Mouse (Mus musculus) yolk sac, embryonic 10.5 days (tissue): ENCODE measurements around the gene Ifnab.
A peak's percentile ranks its signal among the peaks of the same experiment; 100 is the strongest.

ENCODE experiments used
- DNase-seq: peaks from one replicate; pipeline ENCODE4 v3.0.0-alpha.2; 2017; ENCODE audit warnings: low spot score

Gene Ifnab

GRCm38 (mm10) chr4:88676824-88677223 lies 14.3 kb downstream of the Ifnab start, which contains the start of gene Ifna16:
Gene Ifna16 (minus strand): TSS chr4:88676924.
- DNase-seq = no peak

GRCm38 (mm10) chr4:88655461-88655860 lies 35.7 kb downstream of the Ifnab start:
- no peak for DNase-seq

GRCm38 (mm10) chr4:88653644-88654043 lies 37.5 kb downstream of the Ifnab start:
- no peak for DNase-seq

- DNase-seq = no peak
These were observed 46.8 kb downstream of the Ifnab start, which contains the start of gene Ifna13 for GRCm38 (mm10) chr4:88644359-88644758. Gene Ifna13 (minus strand): TSS chr4:88644459.

- DNase-seq = no peak
These were observed 48.6 kb downstream of the Ifnab start for GRCm38 (mm10) chr4:88642526-88642925.

- peak; percentile 76 for DNase-seq
These were observed 49.9 kb downstream of the Ifnab start for GRCm38 (mm10) chr4:88641077-88641831.

GRCm38 (mm10) chr4:88640704-88641076 lies 50.5 kb downstream of the Ifnab start:
- no peak for DNase-seq
